Mouse (Mus musculus) ES-CJ7 (cell line): Measurements from ENCODE around the gene Ccdc7b.
"Not testable (repeated sequence)": the region's sequence is repeated elsewhere in the genome, so short reads cannot be mapped to it uniquely, and the experiment has no call there.

Experiments used
- DNase-seq: peaks from one replicate; pipeline ENCODE4 v3.0.0; 2011; ENCODE audit warnings: low read depth, low spot score

Ccdc7b gene

GRCm38 (mm10) chr8:129066834-129067233, at the start of gene Ccdc7b:
Gene Ccdc7b, plus strand, starts transcription at chr8:129067134.
- not testable (repeated sequence) for DNase-seq

- DNase-seq: not testable (repeated sequence)
These were observed 1.5 kb upstream of the Ccdc7b start, which contains the start of gene Ccdc7a for GRCm38 (mm10) chr8:129065417-129065816. Gene Ccdc7a, minus strand, starts transcription at chr8:129065517.

GRCm38 (mm10) chr8:129115761-129116160, 48.8 kb downstream of the Ccdc7b start:
- DNase-seq: peak; percentile 79

GRCm38 (mm10) chr8:129131561-129131960, 64.6 kb downstream of the Ccdc7b start, which contains the start of gene Gm10999:
Gene Gm10999, minus strand, starts transcription at chr8:129131661.
- DNase-seq: no peak

- DNase-seq: no peak
These were observed 66.5 kb downstream of the Ccdc7b start for GRCm38 (mm10) chr8:129133475-129133874.
